Mouse (Mus musculus) adipocyte (in vitro differentiated cells): ENCODE data around the gene Phactr2.

ENCODE experiments used
- DNase-seq: peaks from one replicate; pipeline ENCODE4 v3.0.0-alpha.2; 2016; ENCODE audit warnings: low spot score

The Phactr2 gene

DNA sequence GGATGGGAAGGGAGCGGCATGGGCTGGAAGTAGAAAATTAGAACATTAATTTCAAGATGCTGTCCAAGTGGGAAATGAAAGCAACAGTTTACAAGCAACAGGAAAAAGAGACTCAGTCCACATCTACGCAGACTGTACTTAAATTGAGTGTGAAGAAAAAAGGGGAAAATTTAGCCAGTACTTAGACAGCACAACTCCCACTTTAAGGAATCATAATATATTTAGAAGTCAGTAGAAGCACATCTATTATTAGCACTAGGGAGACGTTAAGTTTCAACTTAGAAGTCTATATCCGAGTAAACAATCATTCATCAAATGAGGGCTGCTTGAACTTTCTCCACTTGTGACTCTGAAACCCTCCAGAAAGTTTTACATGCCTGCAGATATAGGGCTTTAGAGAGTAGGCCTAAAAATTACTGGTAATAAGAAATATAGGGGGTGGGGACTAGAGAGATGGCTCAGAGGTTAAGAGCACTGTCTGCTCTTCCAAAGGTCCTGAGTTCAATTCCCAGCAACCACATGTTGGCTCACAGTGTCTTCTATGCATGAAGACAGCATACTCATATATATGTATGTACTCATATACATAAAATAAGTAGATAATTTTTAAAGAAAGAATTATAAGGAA is 142.7 kb downstream of the Phactr2 start:
- DNase-seq = no peak

DNA sequence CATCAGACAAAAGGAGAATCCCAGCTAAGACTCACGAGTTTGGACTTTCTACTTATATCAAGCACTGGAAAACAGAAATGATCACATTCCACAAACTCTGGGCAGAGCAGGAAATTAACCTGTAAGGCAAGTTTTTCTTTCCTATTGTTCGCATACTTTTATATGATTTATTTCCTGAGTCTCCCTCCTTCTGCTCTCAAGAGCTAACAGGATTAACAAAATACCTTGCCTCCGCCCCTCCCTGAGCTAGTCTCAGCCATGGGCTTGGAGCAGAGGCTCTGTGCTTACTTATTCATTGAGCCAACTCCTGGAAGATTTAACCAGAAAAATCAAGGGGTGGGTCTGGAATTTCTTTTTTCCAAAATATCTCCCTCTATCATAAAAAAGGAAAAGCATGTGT is 145.6 kb downstream of the Phactr2 start:
- no peak for DNase-seq

DNA sequence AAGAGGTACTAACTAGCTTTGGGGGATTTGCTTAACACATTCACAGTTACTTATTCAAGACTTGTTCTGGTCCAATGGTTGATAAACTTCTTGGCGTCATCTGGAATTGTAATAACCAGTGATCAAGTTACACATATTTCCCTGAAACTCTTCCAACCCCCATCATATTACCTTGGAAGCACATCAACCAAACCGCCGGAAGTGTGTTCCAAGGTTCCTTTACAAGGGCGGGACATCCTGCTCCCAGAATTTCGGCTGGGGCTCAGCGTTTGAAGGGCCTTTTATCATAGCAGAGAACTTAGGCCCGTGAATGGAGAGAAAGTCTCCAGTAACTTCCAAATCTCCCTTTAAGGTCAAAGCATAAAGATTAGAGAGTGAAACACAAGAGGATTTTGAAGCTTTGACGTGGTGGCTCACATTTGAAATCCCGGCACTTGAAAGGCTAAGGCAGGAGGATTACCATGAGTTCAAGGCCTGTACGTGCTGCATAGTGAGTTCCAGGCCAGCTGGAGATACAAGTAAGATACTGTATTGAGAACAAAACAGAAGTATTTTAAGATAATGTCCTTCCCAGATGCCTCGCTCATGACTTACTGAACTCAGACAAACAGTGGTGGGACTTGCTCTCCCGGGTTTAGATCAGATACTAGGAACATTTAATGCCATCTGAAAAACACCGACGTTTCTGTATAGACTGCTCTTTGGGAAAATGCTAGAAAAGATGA is 147.9 kb downstream of the Phactr2 start:
- no peak for DNase-seq

DNA sequence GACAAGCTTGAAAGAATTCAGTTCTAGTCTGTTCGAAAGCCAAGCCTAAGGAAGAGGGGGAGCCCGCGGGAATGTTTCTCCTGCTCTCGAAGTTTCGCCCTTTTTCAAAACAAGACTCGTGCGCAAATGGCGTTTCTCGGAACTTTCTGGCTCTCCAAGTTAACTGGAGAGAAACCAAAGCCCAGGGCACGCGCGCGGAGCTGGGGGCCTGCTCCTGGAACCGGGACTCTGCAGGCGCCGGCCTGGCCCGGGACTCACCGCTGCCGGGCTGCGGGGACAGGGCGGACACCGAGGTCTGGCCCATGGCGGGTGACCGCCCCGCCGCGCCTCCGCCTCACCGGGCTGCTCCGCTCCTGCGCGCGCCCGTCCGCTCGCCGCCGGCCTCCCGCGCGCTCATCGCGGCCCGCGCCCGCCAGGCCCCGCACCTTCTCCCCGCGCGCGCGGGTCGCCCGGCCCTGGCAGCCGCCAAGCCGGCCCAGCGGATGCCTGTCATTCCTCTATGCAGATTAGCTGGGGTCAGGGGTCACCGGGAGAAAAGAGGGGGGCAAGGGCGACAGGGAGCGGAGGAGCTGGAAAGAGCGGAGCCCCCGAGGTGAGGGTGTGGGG is 150.3 kb downstream of the Phactr2 start:
- no peak for DNase-seq

DNA sequence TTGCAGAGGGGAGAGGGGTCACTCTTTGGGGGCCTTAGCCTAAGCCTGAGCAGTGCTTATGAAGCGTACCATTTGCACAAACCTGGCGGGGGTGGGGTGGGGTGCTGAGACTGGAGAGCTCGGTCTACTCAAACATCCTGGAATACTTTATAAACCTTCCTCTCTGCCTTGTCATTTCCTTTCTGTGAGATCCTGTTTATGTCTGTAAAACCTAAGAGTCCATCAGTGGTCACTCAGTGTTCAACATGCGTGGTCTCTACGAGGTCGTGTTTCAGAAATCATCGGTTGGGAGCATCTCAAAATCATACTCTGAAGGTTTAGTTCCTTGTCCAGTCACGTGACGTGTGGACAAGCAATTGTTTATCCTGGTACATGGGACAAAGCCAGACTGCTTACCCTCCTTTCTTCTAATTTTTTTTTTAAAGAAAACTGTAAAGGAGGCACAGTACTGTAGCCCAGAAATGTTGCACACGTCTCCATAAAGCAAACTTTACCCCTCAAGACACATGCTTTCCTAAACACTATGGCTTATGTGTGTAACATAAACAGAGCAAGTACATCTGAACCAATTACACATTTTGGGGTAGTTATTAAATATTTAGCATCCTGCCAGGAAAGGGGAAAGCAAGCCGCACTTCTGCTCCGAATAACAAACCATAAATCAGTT is 150.9 kb downstream of the Phactr2 start:
- DNase-seq = no peak

DNA sequence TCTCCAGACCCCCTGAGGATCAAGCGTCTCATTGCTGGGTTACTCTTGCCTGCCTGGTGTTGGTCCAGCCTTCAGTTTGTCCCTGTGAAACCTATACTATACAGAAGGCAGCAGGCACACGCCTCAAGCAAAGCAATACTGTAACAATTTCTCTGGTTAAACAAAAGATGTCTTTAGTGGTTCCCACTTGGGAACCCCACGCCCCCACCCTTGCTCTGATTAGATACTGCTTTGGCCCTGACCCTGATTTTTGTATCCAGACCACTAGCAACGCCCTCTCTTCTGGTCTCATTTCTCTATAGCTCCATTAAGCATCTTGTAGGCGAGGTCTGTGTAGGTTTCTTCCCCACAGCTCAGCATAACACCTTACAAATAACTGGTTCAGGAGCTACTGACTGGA is 159.2 kb downstream of the Phactr2 start:
- no peak for DNase-seq

DNA sequence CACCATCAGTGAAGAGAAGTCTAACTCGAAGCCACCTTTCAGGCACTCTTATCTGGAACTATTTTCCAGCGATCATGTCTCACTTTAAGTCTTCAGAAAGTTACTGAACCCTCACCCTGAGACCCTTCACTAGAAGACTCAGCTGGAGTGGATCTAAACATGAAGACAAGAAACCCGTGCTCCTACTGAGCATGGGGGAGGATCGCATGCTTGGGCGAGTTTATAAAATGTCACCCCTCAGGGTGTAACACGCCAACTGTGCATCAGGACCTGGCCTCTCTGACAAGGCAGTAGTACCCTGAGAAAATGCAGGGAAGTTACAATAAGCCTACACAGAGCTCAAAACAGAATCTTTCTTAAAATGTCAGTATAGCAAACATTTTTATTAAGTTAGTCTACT is 161.6 kb downstream of the Phactr2 start:
- DNase-seq = no peak

DNA sequence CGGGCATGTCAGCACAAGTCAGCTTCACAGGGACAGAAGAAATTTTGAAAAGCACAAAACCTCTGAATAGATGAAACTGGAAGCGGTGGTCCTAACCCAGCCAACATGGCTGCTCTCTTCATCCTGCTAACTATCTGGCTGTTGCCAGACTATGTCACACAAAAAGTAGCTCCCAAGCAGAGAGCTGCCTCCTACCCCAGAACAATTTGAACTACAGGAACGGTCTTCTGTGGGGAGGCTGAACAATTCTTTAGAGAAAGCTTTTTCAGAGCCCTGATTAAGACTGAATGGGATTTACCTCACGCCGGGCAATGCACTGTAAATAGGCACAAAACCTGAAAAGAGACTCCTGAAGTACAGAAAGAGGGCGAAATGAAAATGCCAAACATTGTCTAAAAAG is 162.6 kb downstream of the Phactr2 start:
- DNase-seq = no peak

DNA sequence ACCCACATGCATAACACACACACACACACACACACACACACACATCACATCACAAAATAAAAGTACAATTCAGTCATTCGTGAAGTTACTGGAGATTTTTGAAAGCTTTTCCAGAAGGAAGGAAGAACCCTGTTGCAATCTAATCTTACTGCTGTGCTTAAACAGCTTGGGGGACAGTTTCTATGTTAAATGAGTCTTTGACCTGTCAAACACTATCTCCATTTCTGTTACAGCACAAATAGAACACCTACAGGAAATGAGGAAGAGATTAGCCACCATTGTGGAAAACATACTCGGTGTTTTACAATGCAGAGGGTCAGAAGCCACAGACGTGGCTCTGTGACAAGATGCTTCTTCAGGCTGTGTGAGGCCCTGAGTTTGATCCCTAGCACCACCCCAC is 164.1 kb downstream of the Phactr2 start:
- no peak for DNase-seq

DNA sequence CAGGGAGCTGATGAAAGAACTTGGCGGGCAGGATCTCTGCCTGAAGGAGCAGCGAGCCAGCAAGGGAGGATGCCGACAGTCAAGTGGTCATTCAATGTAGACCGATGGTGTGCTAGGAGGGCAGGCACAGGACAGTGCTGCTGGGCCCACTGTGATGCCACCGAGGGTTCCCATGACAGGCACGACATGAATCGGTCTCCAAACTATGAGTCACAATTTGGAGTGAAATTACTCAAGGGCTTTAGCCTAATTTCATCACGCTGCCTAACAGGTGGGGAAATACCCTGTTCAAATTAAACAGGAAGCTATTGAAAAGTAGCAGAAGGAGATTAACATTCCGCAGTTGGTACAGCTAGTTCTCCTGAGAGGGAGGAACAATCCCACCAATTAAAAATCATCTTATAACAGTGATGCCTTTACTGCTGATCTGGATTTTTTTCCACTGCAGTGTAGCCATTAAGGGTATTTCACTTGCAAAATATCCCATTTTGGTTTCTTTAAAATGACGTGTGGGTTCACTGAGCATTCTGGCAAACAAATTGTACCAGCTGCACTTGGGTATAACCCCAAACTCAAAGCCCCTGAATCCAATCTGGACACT is 169.5 kb downstream of the Phactr2 start:
- DNase-seq = no peak

DNA sequence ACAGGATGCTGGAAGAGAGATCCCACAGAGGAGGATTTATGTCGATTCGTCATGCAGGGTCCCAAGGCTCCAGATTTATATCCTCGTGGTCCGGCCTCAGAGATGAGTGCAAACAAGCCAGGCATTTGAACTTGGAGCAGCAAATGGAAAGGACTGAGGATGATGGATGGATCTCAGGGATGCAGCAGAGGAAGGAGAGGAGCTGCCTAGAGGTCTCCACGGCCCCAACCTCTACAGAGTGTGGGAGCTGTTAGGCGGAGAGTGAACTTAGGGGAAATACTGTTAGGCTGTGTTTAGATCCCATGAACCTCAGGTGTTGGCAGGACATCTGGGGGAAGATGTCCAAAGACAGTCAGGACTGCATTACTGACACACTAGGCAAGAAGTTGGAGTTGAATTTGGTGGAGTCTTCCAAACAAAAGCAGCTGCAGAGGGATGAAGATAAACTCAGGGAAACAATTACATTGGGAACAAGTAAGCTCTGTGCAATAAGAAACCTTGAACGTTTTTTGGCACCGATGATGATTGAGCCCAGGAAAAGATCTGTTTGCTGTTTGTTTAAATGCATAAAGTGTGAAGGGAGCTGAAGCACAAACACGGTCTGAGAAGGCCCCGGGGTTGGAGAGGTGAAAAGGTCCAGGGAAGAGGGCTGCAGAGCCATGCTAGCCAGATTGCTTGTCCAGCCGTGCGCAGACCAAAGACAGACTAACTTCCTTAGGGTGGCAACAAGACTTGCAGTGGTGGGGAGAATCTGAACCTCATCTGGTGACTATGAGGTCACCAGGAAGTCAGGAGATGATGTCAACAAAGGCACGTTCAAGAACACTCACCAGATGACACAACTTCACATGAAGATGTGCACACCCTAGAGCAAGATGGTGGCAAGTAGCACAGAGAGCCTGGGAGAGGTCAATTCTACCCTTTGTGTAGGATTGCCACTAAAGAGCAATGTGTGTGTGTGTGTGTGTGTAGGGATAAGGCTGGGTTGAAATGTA is 170.6 kb downstream of the Phactr2 start:
- no peak for DNase-seq

DNA sequence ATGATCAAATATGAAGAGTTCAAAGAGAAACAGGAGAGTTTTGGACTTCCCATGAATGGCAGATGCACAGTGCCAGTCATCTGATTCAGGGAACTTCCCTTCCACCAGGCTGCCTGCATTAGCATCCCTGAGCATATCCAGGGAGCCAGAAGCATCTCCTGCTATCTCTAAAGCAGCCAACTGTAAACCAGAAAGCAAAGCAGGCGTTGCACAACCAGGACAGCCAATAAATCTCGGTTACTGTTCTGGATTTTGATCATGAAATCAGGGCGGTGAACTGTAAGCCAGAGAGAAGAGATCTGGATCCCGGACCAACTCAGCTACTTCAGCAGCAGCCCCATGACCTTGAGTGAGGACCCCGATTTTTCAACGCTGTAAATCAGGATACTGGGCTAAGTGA is 173.6 kb downstream of the Phactr2 start:
- no peak for DNase-seq

DNA sequence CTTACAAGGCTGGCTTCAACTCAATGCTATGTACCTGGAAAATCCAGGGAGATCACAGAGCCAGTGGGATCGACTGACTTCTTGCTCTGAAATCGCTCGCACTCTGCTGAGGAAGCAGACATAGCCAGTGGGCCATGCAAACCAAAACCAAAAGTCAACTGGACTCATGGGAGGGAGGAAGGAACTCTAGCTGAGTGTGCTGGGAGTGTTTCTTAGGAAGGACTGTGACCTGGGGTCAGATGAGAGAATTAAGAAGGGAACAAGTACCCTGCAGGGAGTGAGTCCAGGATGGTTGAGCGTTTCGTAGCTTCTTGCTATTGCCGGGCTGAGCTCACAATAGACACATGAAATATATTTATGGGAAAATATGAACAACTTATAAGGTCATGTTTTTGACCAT is 174.0 kb downstream of the Phactr2 start:
- no peak for DNase-seq

DNA sequence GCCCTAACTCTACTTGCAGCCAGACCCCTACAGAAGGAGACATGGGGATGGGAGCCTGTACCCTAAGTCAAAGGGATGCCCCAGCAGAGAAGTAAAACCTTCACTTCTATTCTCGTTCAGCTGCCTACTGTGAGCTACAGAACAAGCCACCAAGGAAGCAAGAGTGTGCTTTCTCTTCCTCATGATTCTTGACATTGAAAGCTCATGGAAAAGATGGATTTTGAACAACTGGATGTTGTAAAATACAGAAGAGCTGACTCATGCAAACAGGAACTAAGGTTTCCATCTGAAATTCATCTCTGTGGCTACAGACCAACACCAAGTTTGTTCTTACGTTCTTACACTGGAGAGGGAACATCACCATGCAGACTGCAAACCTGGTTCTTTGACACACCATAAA is 179.3 kb downstream of the Phactr2 start:
- DNase-seq = no peak

DNA sequence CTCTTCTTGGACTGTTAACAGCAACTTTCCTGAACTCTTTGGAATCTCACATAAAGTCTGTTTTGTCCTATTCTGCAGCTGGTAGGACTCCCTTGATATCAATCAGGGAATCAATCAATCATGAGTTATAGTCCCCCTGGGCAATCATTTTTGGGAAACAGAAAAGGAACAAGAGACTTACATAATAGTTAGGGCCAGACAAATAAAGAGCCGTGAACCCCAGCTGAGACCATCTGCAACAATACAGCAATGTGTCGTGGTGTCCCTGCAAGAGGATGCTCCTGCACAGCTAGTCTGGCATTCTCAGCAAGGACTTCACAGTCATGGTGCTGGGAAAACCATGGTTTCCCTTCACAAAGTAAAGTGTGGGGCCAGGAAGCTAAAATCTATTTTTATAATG is 182.2 kb downstream of the Phactr2 start:
- no peak for DNase-seq

DNA sequence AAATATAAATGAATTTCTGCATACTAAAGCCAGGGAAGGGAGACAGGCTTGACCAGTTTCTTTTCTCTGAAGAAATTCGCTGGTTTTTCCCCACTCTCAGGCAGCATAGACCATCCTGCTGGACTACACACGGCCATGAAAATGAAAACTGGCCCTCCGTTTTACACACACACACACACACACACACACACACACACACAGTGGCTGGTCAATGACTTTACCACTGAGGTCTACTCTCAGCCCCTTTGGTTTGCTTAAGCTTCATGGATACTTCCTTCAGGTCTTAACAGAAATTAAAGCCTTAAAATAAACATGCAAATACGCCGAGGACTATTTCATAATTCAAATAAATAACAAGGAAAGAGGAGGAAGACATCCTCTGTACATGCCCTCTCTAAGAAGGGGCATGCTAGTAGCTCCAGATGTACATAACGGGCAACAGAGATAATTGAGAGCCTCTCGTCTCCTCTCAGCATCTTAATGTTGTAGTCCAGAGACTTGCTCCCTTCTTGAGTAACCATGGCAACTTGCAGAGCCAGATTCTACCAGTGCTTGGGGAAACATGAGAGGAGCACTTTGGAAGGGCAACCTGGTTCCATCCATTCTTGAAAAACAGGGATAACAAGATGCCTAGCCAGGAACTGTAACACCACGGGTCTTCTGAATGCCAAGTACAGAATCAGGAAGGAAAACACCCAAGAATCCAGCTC is 184.8 kb downstream of the Phactr2 start:
- DNase-seq = no peak

DNA sequence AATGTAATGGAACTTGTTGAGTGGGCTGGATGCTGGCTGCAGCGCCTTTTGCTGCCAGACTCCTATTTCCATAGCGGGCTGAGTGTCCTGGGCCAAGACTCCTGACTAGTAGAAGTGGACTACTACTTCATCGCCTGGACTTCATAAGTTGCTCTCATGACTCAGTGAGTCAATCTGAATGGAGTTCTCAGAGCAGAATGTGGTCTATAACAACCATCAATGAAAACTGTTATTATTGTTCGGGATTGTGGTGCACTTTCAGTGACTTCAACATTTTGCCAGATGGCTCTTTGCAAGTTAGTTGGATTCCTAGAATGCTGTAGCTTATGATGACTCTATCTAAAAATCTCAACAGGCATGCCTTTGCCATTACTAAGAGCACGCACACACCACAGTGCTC is 185.9 kb downstream of the Phactr2 start:
- DNase-seq = no peak

DNA sequence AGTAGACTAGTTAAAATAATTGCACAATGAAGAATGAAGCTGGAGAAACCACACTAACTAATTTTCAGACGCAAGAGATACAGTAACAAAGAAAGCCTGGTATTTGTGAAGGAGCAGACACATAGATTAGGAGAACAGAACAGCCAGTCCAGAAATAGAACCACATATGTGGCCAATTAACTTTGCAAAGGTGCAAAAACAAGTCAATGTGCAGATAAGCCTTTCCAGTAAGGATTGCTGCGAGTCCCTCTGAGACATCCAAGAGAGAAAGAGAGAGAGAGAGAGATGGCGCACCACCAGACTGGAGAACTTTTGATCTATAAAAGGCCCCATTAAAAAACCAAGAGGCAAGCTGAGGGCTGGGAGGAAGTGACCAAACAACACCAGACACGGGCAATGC is 190.8 kb downstream of the Phactr2 start:
- no peak for DNase-seq

DNA sequence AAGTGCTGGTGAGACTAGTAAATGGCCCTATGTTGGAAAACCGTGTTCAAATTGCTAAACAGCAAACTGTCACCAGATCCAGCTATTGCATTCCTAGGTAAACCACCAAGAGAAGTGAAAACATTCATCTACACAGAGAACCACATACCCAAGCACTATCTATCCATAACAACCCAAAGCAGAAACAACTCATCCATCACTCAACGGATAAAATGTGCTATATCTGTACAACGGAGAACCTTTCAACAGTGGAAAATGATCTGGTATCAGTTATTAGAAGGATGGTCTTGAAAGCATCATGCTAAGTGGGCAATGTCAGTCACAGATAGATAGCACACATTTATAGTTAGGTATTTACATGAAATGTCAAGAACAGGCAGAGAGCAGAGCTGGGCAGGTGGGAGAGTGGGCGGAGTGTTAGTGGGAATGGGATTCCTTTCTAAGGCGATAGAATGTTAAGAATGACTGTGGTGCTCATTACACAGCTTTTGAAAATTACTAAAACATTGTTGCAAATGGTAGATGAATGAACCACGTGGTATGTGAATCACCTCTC is 193.8 kb downstream of the Phactr2 start:
- no peak for DNase-seq

DNA sequence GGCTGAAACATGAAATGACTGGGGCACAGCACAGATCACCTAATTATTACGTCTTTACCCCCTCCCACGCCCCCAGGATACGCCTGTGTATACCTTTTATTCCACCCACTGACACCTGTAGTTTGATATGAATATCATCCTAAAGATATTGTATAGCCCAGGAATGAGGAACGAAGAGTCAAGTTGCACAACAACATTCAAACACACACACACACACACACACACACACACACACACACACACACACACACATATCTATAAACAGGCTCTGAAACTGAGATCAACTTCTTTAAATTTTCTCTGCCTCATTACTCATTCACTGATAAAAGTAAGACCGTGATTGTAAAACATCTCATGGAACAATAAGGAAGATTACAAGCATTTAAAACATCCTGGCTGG is 197.9 kb downstream of the Phactr2 start:
- no peak for DNase-seq

DNA sequence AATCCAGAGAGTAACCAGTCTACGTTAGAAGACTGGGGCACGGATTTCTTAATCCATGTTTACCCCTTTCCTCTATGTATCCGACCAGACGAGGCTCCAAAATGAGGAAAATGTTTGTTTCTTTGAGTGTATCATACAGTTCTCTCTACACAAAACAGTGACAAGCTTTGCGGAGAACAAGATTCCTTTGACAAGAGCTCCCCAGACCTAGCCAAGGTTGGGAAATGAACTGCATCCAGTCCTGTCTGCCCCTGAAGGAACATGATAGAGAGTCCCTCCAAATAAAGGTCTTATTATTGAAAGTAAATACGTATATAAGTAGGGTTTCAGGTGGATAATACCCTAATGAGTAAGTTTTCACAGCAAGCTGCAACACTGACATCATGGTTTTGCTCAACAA is 199.1 kb downstream of the Phactr2 start:
- DNase-seq = no peak
